Mouse (Mus musculus) intestine, postnatal 0 days (tissue): ENCODE results near the gene Nodal. TPM values are rescaled to one million over a fixed set of nuclear protein-coding genes. Genes with fewer than 3 reads are reported as not detected.

Experiments
- ATAC-seq: fragments of 200-750 bp; cut with Nextera tagmentation; 2 replicates; pipeline ENCODE4 v1.8.0; 2017; ENCODE audit warnings: mild to moderate bottlenecking, moderate TSS enrichment, moderate library complexity
- H3K27ac ChIP-seq: fragments of 300-500 bp; sonication (generic); 2 replicates; pipeline ENCODE4 v1.5.1; 2014; ENCODE audit warnings: mild to moderate bottlenecking, low read depth, low read length, moderate library complexity
- H3K27me3 ChIP-seq: fragments of 300-500 bp; sonication (generic); replicated peaks from 2 replicates; pipeline ENCODE4 v1.6.1; 2014; ENCODE audit warnings: low read length, mixed read lengths; ENCODE audit not compliant: control insufficient read depth, insufficient read depth
- H3K36me3 ChIP-seq: fragments of 300-500 bp; sonication (generic); 2 replicates; pipeline ENCODE4 v1.6.1; 2014; ENCODE audit warnings: mild to moderate bottlenecking, moderate library complexity; ENCODE audit not compliant: control insufficient read depth, insufficient read depth
- H3K4me1 ChIP-seq: fragments of 300-500 bp; sonication (generic); replicated peaks from 2 replicates; pipeline ENCODE4 v1.6.1; 2014; ENCODE audit warnings: antibody characterized with exemption, low read length, mixed read lengths; ENCODE audit not compliant: control insufficient read depth, insufficient read depth
- H3K4me2 ChIP-seq: fragments of 300-500 bp; sonication (generic); replicated peaks from 2 replicates; pipeline ENCODE4 v1.6.1; 2014; ENCODE audit warnings: low read depth, mild to moderate bottlenecking, moderate library complexity
- H3K4me3 ChIP-seq: fragments of 300-500 bp; sonication (generic); 2 replicates; pipeline ENCODE4 v1.5.1; 2014; ENCODE audit warnings: low read depth, low read length
- H3K9ac ChIP-seq: fragments of 300-500 bp; sonication (generic); 2 replicates; pipeline ENCODE4 v1.6.1; 2014; ENCODE audit warnings: mild to moderate bottlenecking, low read depth, low read length
- H3K9me3 ChIP-seq: fragments of 300-500 bp; sonication (generic); 2 replicates; pipeline ENCODE4 v1.6.1; 2016; ENCODE audit warnings: mixed run types; ENCODE audit not compliant: control insufficient read depth
- CTCF ChIP-seq: sonication (generic); IDR thresholded peaks from 2 replicates; pipeline ENCODE4 v1.5.1; 2016; ENCODE audit warnings: low read depth, mild to moderate bottlenecking, control low read depth, antibody characterized with exemption, moderate library complexity
- WGBS: fragments of 180-500 bp; shearing (Covaris S2); extraction: QIAGEN DNeasy Blood & Tissue Kit; methylation state at CpG from one replicate; pipeline ENCODE4 v1.1.7; 2014; 5-methylcytosine and 5-hydroxymethylcytosine counted together
- polyA plus RNA-seq: library from polyadenylated mRNA; unstranded; fragments of >200 nt; fragmentation: Nextera tagmentation; extraction: Ambion mirVana; gene quantifications from 2 replicates; pipeline ENCODE4 v1.2.1, GENCODE M21; 2015

The Nodal gene
- polyA plus RNA-seq, 1 experiment from 2014 or later = 0.10 TPM

- ATAC-seq = no peak
- Histone ChIP-seq H3K4me1 (no peaks in the 10 kb centered on the region), H3K27ac (no peak overlapping the region), H3K9ac (no peak overlapping the region), H3K36me3 (no peaks in the 10 kb centered on the region), H3K4me2 (no peak overlapping the region), H3K27me3 (0 out of 2 replicates have a peak, but pooled peaks cover 4% of the 10 kb centered on the region), H3K9me3 (no peaks in the 10 kb centered on the region), H3K4me3 (no peak overlapping the region)
- TF ChIP-seq CTCF = peak; percentile 57
- WGBS = 76% methylated on average over 5 of the region's 5 CpGs
These were observed 15.3 kb upstream of the Nodal start for GRCm38 (mm10) chr10:61402480-61402879.

GRCm38 (mm10) chr10:61402911-61403310 is 14.9 kb upstream of the Nodal start:
- Histone ChIP-seq H3K4me2 (no peak overlapping the region), H3K9ac (no peak overlapping the region), H3K9me3 (no peaks in the 10 kb centered on the region), H3K4me3 (no peak overlapping the region), H3K27ac (no peak overlapping the region), H3K36me3 (no peaks in the 10 kb centered on the region), H3K4me1 (no peaks in the 10 kb centered on the region), H3K27me3 (0 out of 2 replicates have a peak, but pooled peaks cover 4% of the 10 kb centered on the region)
- 78% methylated on average over 2 of the region's 2 CpGs for WGBS
- no peak for TF ChIP-seq CTCF
- no peak for ATAC-seq

- Histone ChIP-seq H3K4me1 (no peaks in the 10 kb centered on the region), H3K4me2 (no peak overlapping the region), H3K4me3 (no peak overlapping the region), H3K27ac (no peak overlapping the region), H3K36me3 (no peaks in the 10 kb centered on the region), H3K27me3 (no peaks in the 10 kb centered on the region), H3K9ac (no peak overlapping the region), H3K9me3 (no peaks in the 10 kb centered on the region)
- 14% methylated on average over 10 of the region's 10 CpGs for WGBS
- ATAC-seq = no peak
- TF ChIP-seq CTCF = no peak
These were observed 11.8 kb upstream of the Nodal start for GRCm38 (mm10) chr10:61405958-61406357.

GRCm38 (mm10) chr10:61409776-61410175 is 8.0 kb upstream of the Nodal start:
- Histone ChIP-seq H3K36me3 (no peaks in the 10 kb centered on the region), H3K9ac (no peak overlapping the region), H3K27me3 (no peaks in the 10 kb centered on the region), H3K4me2 (no peak overlapping the region), H3K27ac (no peak overlapping the region), H3K4me1 (no peaks in the 10 kb centered on the region), H3K9me3 (no peaks in the 10 kb centered on the region), H3K4me3 (no peak overlapping the region)
- 9% methylated on average over 4 of the region's 4 CpGs for WGBS
- no peak for TF ChIP-seq CTCF
- no peak for ATAC-seq

- Histone ChIP-seq H3K4me2 (no peak overlapping the region), H3K4me1 (no peaks in the 10 kb centered on the region), H3K27ac (no peak overlapping the region), H3K36me3 (no peaks in the 10 kb centered on the region), H3K4me3 (no peak overlapping the region), H3K9me3 (no peaks in the 10 kb centered on the region), H3K9ac (no peak overlapping the region), H3K27me3 (no peaks in the 10 kb centered on the region; the same call in 1 of the 2 replicates)
- no peak for TF ChIP-seq CTCF
- 40% methylated on average over 9 of the region's 9 CpGs for WGBS
- ATAC-seq = no peak
These were observed 7.6 kb upstream of the Nodal start for GRCm38 (mm10) chr10:61410193-61410592.

- peak; percentile 76 for ATAC-seq
- peak overlapping the region; percentile 30; the same call in 1 of the 2 replicates for H3K4me2 ChIP-seq
- TF ChIP-seq CTCF = no peak
- H3K36me3 ChIP-seq = no peaks in the 10 kb centered on the region
- 16% methylated on average over 21 of the region's 21 CpGs for WGBS
- no peaks in the 10 kb centered on the region for H3K4me1 ChIP-seq
- no peak overlapping the region for H3K9ac ChIP-seq
- no peaks in the 10 kb centered on the region for H3K9me3 ChIP-seq
- H3K4me3 ChIP-seq = no peak overlapping the region
- H3K27me3 ChIP-seq = peaks cover 20% of the 10 kb centered on the region
- no peak overlapping the region for H3K27ac ChIP-seq
These were observed 4.7 kb upstream of the Nodal start for GRCm38 (mm10) chr10:61412910-61413625.

GRCm38 (mm10) chr10:61415240-61415639 is 2.5 kb upstream of the Nodal start:
- Histone ChIP-seq H3K4me3 (no peak overlapping the region), H3K36me3 (no peaks in the 10 kb centered on the region), H3K27me3 (peaks cover 40% of the 10 kb centered on the region), H3K4me2 (no peak overlapping the region), H3K4me1 (0 out of 2 replicates have a peak, but pooled peaks cover 4% of the 10 kb centered on the region), H3K9ac (no peak overlapping the region), H3K9me3 (no peaks in the 10 kb centered on the region), H3K27ac (no peak overlapping the region)
- WGBS = 72% methylated on average over 3 of the region's 3 CpGs
- ATAC-seq = no peak
- TF ChIP-seq CTCF = peak; percentile 35
